Mouse (Mus musculus) embryonic facial prominence, embryonic 12.5 days (tissue): Measurements from ENCODE around the gene Atf1. TPM values are rescaled to one million over a fixed set of nuclear protein-coding genes. Genes with fewer than 3 reads are reported as not detected.
A peak's percentile ranks its signal among the peaks of the same experiment; 100 is the strongest.

Source experiments
- ATAC-seq: fragments of 200-750 bp; cut with Nextera tagmentation; 2 replicates; pipeline ENCODE4 v1.8.0; 2017; ENCODE audit not compliant: insufficient number of reproducible peaks, insufficient read depth, low FRiP score, low TSS enrichment
- H3K27ac ChIP-seq: fragments of 300-500 bp; sonication (generic); 2 replicates; pipeline ENCODE4 v1.5.1; 2016; ENCODE audit warnings: mild to moderate bottlenecking
- H3K27me3 ChIP-seq: fragments of 300-500 bp; sonication (generic); 2 replicates; pipeline ENCODE4 v1.6.1; 2016; ENCODE audit warnings: mild to moderate bottlenecking, moderate library complexity
- H3K36me3 ChIP-seq: fragments of 300-500 bp; sonication (generic); 2 replicates; pipeline ENCODE4 v1.6.1; 2016; ENCODE audit warnings: mild to moderate bottlenecking
- H3K4me1 ChIP-seq: fragments of 300-500 bp; sonication (generic); 2 replicates; pipeline ENCODE4 v1.6.1; 2016
- H3K4me2 ChIP-seq: fragments of 300-500 bp; sonication (generic); replicated peaks from 2 replicates; pipeline ENCODE4 v1.6.1; 2016; ENCODE audit warnings: mild to moderate bottlenecking, moderate library complexity
- H3K4me3 ChIP-seq: fragments of 300-500 bp; sonication (generic); 2 replicates; pipeline ENCODE4 v1.5.1; 2016; ENCODE audit warnings: mild to moderate bottlenecking
- H3K9ac ChIP-seq: fragments of 300-500 bp; sonication (generic); 2 replicates; pipeline ENCODE4 v1.6.1; 2016; ENCODE audit warnings: mild to moderate bottlenecking, moderate library complexity
- H3K9me3 ChIP-seq: fragments of 300-500 bp; sonication (generic); 2 replicates; pipeline ENCODE4 v1.6.1; 2016; ENCODE audit warnings: mild to moderate bottlenecking, moderate library complexity
- whole genome bisulfite sequencing: fragments of 180-500 bp; shearing (Covaris S2); methylation state at CpG from one replicate; pipeline ENCODE4 v1.1.7; 2016; 5-methylcytosine and 5-hydroxymethylcytosine counted together
- polyA plus RNA-seq: library from polyadenylated mRNA; unstranded; fragments of >200 nt; fragmentation: Nextera tagmentation; extraction: Ambion mirVana; gene quantifications from 2 replicates; pipeline ENCODE4 v1.2.1, GENCODE M21; 2016

The Atf1 gene
- 45.0 and 46.8 TPM in 2 replicates for polyA plus RNA-seq

DNA sequence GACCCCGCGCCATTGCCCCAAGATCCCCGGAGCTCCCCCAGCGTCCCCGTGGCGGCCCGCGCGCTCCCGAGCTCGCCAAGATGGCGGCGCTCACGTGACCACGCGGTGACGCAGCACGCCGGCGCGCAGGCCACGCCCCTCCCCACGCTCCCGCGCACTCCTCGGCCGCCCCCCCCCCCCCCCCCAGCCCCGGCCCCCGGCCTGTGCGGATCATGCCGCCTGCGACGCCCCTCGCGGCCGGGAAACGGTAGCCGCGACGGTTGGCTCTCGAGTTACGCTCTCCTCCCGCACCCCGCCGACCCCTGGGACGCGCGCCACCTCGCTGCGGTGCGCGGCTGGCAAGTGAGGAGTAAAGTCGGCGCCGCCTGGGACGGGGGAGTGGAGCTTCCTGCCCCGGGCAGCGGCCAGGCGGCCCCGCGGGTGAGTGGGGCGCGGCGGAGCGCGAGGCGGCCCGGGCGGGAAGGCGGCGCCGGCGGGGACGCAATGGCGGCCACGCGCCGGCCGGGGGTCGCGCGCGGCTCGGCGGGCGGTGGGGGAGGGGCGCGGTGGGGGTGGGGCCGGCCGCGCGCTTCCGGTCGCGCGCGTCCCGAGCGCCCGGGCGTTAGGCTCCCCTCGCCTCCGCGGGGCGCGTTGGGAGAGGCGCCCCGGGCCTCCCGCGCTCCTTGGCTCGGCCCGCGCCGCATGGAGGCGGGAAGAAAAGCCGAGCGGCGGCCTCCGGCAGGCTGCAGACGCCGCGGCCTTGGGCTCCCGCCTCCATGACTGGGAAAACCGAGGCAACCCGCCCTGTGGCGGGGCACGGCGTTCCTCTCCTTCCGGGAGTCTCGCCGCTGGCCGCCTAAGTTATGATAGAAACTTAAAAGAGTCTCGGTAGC lies at the start of gene Atf1:
Gene Atf1 (plus strand): TSS at position 157 of the 872 bp plus-strand sequence.
- WGBS, result under 1% methylated on average over 110 of the region's 133 CpGs
- peaks cover 15% of the 10 kb centered on the region for H3K4me1 ChIP-seq
- H3K27ac ChIP-seq, result peak within 1 kb of the TSS; percentile 100
- peak within 1 kb of the TSS; percentile 99 for H3K9ac ChIP-seq
- no peaks in the 10 kb centered on the region for H3K27me3 ChIP-seq
- ATAC-seq, result peak; percentile 76
- H3K4me3 ChIP-seq, result peak within 1 kb of the TSS; percentile 79
- 0 out of 2 replicates have a peak, but pooled peaks cover 4% of the 10 kb centered on the region for H3K36me3 ChIP-seq
- H3K4me2 ChIP-seq, result peak within 1 kb of the TSS; percentile 74
- peaks cover 5% of the 10 kb centered on the region; the same call in 1 of the 2 replicates for H3K9me3 ChIP-seq

DNA sequence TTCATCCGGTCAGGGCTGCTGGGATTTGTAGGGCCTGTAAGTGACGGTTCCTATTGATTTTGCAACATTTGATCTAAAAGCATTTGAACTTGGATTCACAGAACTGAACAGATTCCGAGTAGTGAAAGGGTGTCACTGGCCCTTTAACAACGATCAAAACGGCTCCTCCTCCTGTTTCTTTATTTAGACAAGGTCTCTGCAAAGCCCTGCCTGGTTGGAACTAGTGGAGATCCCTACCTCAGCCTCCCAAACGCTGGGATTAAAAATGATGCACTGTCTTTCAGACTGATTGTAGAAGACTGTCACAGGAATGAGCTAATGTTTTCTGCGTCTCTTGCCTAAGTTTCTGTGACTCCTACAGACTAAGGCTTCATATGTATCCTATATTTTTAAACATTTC lies 49.1 kb upstream of the Atf1 start:
- H3K27ac ChIP-seq, result no peak overlapping the region
- H3K36me3 ChIP-seq, result peaks cover 55% of the 10 kb centered on the region
- H3K4me3 ChIP-seq, result no peak overlapping the region
- WGBS, result 74% methylated on average over 7 of the region's 7 CpGs
- no peaks in the 10 kb centered on the region for H3K4me1 ChIP-seq
- no peaks in the 10 kb centered on the region for H3K27me3 ChIP-seq
- no peaks in the 10 kb centered on the region for H3K9me3 ChIP-seq
- ATAC-seq, result no peak
- no peak overlapping the region for H3K9ac ChIP-seq
- no peak overlapping the region for H3K4me2 ChIP-seq

DNA sequence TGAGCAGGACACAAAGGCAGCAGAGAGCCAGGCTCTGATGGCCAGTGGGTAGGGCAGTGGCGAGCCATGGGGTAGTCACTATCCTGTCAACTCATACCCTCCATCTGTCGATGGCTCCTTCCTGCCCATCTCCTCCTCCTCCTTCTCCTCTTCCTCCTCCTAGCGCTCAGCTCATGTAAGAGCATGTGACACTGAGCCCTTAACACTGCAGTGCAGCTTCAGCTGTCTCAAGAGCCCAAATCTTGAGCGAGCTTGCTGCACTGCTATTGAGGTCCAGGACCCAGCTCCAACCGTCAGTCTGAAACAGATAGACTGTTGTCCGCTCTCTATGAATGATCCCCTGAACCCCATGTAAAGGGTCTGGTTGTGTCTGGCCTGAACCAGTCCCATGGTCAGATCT lies 47.9 kb upstream of the Atf1 start:
- H3K4me1 ChIP-seq, result no peaks in the 10 kb centered on the region
- ATAC-seq, result no peak
- no peak overlapping the region for H3K4me2 ChIP-seq
- no peak overlapping the region for H3K9ac ChIP-seq
- H3K27me3 ChIP-seq, result no peaks in the 10 kb centered on the region
- WGBS, result 90% methylated on average over 6 of the region's 6 CpGs
- no peak overlapping the region for H3K27ac ChIP-seq
- H3K4me3 ChIP-seq, result no peak overlapping the region
- H3K9me3 ChIP-seq, result no peaks in the 10 kb centered on the region
- H3K36me3 ChIP-seq, result peaks cover 55% of the 10 kb centered on the region

DNA sequence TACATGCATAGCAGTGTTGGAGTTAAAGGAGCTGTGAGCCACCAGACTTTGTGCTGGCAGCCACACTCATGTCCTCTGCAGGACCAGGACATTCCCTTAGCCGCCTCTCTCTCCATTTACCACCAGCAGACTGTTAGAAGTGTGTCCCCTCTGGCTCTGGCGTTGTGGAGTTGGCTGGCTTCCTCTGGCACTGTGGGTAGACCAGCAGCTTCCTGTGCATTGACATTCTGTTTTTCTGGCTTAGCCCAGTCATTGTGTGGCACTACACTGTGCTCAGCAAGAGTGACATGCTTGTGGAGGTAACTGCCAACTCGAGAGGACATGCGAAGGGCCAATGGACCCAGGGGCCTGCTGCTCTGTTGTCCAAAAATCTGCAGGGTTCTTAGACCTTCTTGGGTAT lies 47.4 kb upstream of the Atf1 start:
- Histone ChIP-seq H3K4me1 (no peaks in the 10 kb centered on the region), H3K36me3 (peaks cover 58% of the 10 kb centered on the region), H3K27me3 (no peaks in the 10 kb centered on the region), H3K4me3 (no peak overlapping the region), H3K9ac (no peak overlapping the region), H3K27ac (no peak overlapping the region), H3K4me2 (no peak overlapping the region), H3K9me3 (no peaks in the 10 kb centered on the region)
- 89% methylated on average over 4 of the region's 4 CpGs for WGBS
- no peak for ATAC-seq

DNA sequence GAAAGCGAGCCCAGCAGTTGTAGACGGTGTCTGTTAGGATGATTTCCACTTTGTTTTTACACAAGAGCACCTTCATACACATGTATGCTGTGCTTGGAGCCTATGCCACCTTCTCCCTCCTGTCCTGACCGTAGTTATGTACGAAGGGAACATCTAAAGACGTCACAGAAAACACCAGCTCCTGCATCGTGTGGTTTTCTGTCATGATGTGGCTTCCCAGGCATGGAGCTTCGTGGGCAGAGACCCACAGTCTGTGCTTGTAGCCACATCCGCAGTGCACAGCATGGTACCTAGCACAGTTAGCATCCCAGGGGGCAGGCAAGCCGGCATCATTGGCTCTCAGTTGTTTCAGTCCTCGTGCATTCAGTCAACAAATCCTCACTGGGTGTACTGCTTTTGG lies 45.8 kb upstream of the Atf1 start:
- H3K4me3 ChIP-seq, result no peak overlapping the region
- H3K9ac ChIP-seq, result no peak overlapping the region
- no peak overlapping the region for H3K4me2 ChIP-seq
- H3K27me3 ChIP-seq, result no peaks in the 10 kb centered on the region
- H3K4me1 ChIP-seq, result no peaks in the 10 kb centered on the region
- no peaks in the 10 kb centered on the region for H3K9me3 ChIP-seq
- peaks cover 68% of the 10 kb centered on the region for H3K36me3 ChIP-seq
- H3K27ac ChIP-seq, result no peak overlapping the region
- ATAC-seq, result no peak
- 84% methylated on average over 10 of the region's 10 CpGs for WGBS

DNA sequence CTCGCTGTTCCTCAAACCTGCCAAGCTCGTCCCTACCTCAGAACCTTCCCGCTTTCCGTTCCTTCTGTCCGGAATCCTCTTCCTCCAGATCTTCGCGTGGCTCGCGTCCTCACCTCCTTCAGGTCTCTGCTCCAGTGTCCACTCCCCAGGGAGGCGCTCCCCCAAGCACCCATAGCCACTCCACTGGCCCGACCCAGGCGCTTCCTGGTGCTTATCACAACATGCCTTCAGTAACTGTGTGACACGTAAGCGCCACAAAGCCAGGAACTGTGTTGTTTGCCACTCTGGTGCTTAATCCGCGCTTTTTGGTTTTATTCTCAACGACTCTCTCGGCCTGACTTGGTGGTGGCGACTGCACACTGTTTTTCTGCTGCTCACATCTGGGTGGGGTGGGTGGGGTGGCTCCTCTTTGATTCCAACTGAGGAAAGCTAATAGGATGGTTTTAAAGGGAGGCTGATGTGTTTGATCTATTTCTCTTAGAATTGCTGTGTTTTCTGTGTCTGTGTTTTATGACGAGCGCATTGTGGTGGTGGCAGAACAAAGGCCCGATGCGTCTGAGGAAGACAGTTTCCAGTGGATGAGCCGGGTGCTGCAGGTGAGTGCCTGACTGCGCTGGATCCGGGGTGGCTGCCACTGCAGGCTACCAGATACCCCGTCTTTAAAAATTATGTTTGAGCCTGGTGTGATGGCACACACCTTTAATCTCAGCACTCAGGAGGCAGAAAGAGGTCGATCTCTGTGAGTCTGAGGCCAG lies 44.9 kb upstream of the Atf1 start:
- H3K4me1 ChIP-seq, result no peaks in the 10 kb centered on the region
- no peak for ATAC-seq
- H3K4me3 ChIP-seq, result no peak overlapping the region
- 90% methylated on average over 28 of the region's 28 CpGs for WGBS
- H3K27ac ChIP-seq, result no peak overlapping the region
- H3K4me2 ChIP-seq, result no peak overlapping the region
- no peaks in the 10 kb centered on the region for H3K27me3 ChIP-seq
- H3K36me3 ChIP-seq, result peaks cover 73% of the 10 kb centered on the region
- H3K9me3 ChIP-seq, result no peaks in the 10 kb centered on the region
- H3K9ac ChIP-seq, result no peak overlapping the region

DNA sequence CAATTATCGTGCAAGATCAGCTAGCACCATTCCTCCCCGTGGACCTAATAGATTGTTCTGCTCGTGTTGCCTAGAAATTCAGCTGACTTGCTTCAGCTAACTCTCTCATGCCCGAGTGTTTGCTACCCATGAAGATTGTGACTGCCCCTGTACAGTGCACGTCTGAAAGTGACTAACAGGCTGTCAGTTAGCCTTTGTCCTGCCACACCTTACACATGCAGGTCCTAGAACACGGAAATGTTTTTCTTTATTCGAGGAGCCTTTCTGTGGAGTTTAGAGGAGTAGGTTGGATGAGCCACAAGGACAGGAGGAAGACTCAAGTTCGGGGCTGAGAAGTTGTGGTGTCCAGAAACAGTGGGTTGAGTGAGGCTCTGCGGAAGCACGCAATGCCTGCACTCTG lies 44.1 kb upstream of the Atf1 start:
- Histone ChIP-seq H3K9ac (no peak overlapping the region), H3K4me3 (no peak overlapping the region), H3K4me1 (no peaks in the 10 kb centered on the region), H3K36me3 (peaks cover 74% of the 10 kb centered on the region), H3K9me3 (no peaks in the 10 kb centered on the region), H3K27ac (no peak overlapping the region), H3K27me3 (no peaks in the 10 kb centered on the region), H3K4me2 (no peak overlapping the region)
- ATAC-seq, result no peak
- WGBS, result 88% methylated on average over 10 of the region's 10 CpGs

DNA sequence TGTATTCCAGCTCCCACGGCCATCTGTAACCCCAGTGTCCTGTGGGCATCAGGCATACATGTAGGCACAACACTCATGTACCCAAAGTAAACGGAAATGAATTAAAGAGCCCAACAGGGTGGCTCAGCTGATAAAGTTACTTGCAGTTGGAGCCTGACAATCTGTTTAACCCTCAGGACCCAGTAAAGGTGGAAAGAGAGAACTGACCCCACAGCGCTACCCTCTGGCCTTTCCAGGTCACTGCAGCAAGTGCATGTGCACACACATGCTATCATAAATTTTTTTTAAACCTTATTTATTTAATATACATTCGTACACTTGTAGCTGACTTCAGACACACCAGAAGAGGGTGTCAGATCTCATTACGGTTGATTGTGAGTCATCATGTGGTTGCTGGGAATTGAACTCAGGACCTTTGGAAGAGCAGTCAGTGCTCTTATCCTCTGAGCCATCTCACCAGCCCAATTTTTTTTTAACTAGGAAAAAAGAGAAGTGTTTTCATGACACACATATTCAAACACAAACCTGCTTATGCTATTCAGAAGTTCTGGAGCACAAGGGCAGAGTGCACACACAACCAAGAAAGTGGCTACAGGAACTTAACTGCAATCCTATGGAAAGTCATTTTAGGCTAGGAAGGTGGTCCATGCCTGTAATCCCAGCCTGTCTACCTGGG lies 42.7 kb upstream of the Atf1 start:
- no peak for ATAC-seq
- 85% methylated on average over 5 of the region's 5 CpGs for WGBS
- no peaks in the 10 kb centered on the region for H3K27me3 ChIP-seq
- H3K9ac ChIP-seq, result no peak overlapping the region
- no peaks in the 10 kb centered on the region for H3K4me1 ChIP-seq
- H3K36me3 ChIP-seq, result peaks cover 83% of the 10 kb centered on the region
- H3K4me3 ChIP-seq, result no peak overlapping the region
- H3K27ac ChIP-seq, result no peak overlapping the region
- no peaks in the 10 kb centered on the region for H3K9me3 ChIP-seq
- no peak overlapping the region for H3K4me2 ChIP-seq

DNA sequence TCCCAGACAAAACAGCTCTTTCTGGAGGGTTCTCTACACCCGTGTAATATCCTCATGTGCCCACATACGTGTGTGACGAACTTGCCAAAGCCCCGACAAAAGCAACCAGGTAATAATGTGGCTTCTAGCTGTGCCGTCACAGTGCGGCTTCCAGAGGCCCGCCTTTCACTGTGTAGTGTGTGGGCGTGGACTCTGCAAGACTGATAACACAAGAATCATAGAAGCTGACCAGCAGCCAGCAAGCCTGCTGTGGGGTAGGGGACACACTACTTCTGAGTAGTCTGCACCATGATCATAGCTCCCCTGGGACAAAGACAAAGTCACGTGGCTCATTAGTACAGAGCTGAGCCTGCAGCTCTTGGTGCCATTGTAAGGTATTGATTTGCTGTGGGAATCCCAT lies 41.4 kb upstream of the Atf1 start:
- 88% methylated on average over 9 of the region's 9 CpGs for WGBS
- Histone ChIP-seq H3K4me2 (no peak overlapping the region), H3K9ac (no peak overlapping the region), H3K27ac (no peak overlapping the region), H3K9me3 (no peaks in the 10 kb centered on the region), H3K27me3 (no peaks in the 10 kb centered on the region), H3K4me3 (no peak overlapping the region), H3K36me3 (peaks cover 84% of the 10 kb centered on the region), H3K4me1 (no peaks in the 10 kb centered on the region)
- ATAC-seq, result no peak

DNA sequence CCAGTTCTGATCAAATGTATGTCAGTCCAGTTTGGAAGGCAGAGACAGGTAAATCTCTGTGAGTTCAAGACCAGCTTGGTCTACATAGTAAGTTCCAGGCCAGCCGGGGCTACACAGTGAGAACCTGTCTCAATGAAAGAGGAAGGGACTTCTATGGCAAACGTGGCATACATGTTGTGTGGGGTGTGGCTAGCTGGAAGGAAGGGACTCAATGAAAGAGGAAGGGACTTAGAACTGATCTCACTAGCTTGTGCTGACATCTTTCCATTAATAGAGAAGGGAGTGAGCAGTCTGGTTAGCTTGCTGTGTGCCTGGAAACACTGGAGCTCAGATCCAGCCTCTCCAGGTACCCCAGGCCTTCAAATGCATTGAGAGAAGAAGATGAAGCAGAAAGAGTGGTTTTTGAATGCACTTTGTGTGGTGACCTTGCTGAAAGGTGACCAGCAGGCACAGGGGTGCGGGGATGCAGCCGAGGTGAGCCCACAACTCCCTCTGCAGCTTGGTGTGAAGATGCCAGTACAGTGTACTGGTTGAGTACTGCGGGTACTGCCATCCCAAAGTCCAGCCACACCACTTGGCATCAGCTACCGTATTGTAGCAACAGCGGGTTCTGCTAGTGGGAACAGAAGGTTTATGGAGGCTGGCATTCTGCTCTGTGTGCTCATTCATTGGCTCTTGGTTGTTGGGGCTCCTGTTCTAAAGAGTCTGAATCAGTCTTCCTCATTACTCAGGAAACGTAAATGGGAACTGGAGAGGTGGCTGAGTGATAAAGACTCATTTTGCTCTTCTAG lies 40.5 kb upstream of the Atf1 start:
- Histone ChIP-seq H3K36me3 (peaks cover 84% of the 10 kb centered on the region), H3K27me3 (no peaks in the 10 kb centered on the region), H3K9me3 (no peaks in the 10 kb centered on the region), H3K4me2 (no peak overlapping the region), H3K27ac (no peak overlapping the region), H3K9ac (no peak overlapping the region), H3K4me3 (no peak overlapping the region), H3K4me1 (no peaks in the 10 kb centered on the region)
- 93% methylated on average over 8 of the region's 8 CpGs for WGBS
- ATAC-seq, result no peak

DNA sequence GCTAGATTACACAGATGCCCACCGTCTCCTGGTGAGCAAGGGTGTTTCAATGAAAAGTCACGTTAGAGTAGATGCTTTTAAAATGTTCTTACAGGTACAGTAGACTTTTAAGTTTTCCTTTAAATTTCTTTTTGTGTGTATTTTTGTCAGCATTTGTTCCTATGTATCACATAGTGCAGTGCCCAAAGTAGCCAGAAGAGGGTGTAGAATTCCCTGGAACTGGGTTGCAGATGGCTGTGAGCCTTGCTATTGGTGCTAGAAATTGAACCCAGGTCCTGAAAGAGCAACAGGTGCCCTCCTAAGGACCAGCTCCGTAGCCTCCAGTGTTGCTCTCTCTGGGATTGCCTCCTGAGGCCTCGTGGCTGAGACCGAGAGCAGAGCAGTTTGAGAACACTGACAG lies 39.1 kb upstream of the Atf1 start:
- Histone ChIP-seq H3K9ac (no peak overlapping the region), H3K27me3 (no peaks in the 10 kb centered on the region), H3K27ac (no peak overlapping the region), H3K4me3 (no peak overlapping the region), H3K4me1 (no peaks in the 10 kb centered on the region), H3K36me3 (peaks cover 85% of the 10 kb centered on the region), H3K9me3 (no peaks in the 10 kb centered on the region), H3K4me2 (no peak overlapping the region)
- WGBS, result 83% methylated on average over 5 of the region's 5 CpGs
- ATAC-seq, result no peak
